Mouse (Mus musculus) MEL (cell line): ENCODE measurements around the gene Letm1. TPM values are rescaled to one million over a fixed set of nuclear protein-coding genes. Genes with fewer than 3 reads are reported as not detected.

ENCODE experiments used
- DNase-seq: peaks from one replicate; pipeline ENCODE4 v3.0.0; 2011; ENCODE audit warnings: low read depth, low spot score
- H3K27ac ChIP-seq: 2 replicates; pipeline ENCODE4 v1.5.1; 2012; ENCODE audit warnings: low read depth, mild to moderate bottlenecking, control low read depth, low read length, moderate library complexity; ENCODE audit not compliant: control insufficient read depth
- H3K27me3 ChIP-seq, 2 experiments: fragments of 150-350 bp in 1 of 2; sonication (generic) in 1 of 2; 2 replicates each; pipeline ENCODE4 v1.6.1; 2012; ENCODE audit warnings: low read length in 2 of 2, mild to moderate bottlenecking in 2 of 2, improper control_type of control experiment in 1 of 2, moderate library complexity in 1 of 2; ENCODE audit not compliant: insufficient read depth in 2 of 2, control insufficient read depth in 1 of 2
- H3K36me3 ChIP-seq, 2 experiments: 2 replicates each; pipeline ENCODE4 v1.6.1; 2012 to 2014; ENCODE audit warnings: low read length in 2 of 2, improper control_type of control experiment in 1 of 2, inconsistent platforms in 1 of 2, mild to moderate bottlenecking in 1 of 2; ENCODE audit not compliant: insufficient read depth in 2 of 2, control insufficient read depth in 1 of 2
- H3K4me1 ChIP-seq, 2 experiments: fragments of 150-350 bp in 1 of 2; sonication (generic) in 1 of 2; 2 replicates each; pipeline ENCODE4 v1.6.1; 2012; ENCODE audit warnings: low read length in 2 of 2, improper control_type of control experiment in 1 of 2, mild to moderate bottlenecking in 1 of 2; ENCODE audit not compliant: insufficient read depth in 2 of 2, control insufficient read depth in 1 of 2
- H3K4me3 ChIP-seq, 2 experiments: fragments of 150-350 bp in 1 of 2; sonication (generic) in 1 of 2; 2 replicates each; pipeline ENCODE4 v1.5.1; 2012; ENCODE audit warnings: low read depth in 2 of 2, low read length in 2 of 2, mild to moderate bottlenecking in 2 of 2, moderate library complexity in 2 of 2, control low read depth in 1 of 2, improper control_type of control experiment in 1 of 2; ENCODE audit not compliant: control insufficient read depth in 1 of 2, insufficient read depth in 1 of 2
- H3K79me2 ChIP-seq: 2 replicates; pipeline ENCODE4 v1.6.1; 2012; ENCODE audit warnings: mild to moderate bottlenecking, low read length, moderate library complexity; ENCODE audit not compliant: control insufficient read depth, poor library complexity, insufficient read depth
- H3K9ac ChIP-seq: 2 replicates; pipeline ENCODE4 v1.6.1; 2012; ENCODE audit warnings: low read depth, mild to moderate bottlenecking, control low read depth, low read length, moderate library complexity; ENCODE audit not compliant: control insufficient read depth, poor library complexity, severe bottlenecking
- H3K9me3 ChIP-seq: fragments of 150-350 bp; sonication (generic); replicated peaks from 2 replicates; pipeline ENCODE4 v1.6.1; 2012; ENCODE audit warnings: mild to moderate bottlenecking, low read length, improper control_type of control experiment, moderate library complexity; ENCODE audit not compliant: insufficient read depth
- CTCF ChIP-seq, 3 experiments: IDR thresholded peaks in 2 of 3; conservative IDR thresholded peaks in 1 of 3; 2 replicates each; pipeline ENCODE4 v1.5.1; 2011 to 2012; ENCODE audit warnings: low read length in 3 of 3, low read depth in 2 of 3, mild to moderate bottlenecking in 2 of 3, improper control_type of control experiment in 1 of 3, inconsistent platforms in 1 of 3, mixed read lengths in 1 of 3, moderate library complexity in 1 of 3; ENCODE audit not compliant: control insufficient read depth in 1 of 3, insufficient read depth in 1 of 3, poor library complexity in 1 of 3, severe bottlenecking in 1 of 3
- E2F4 ChIP-seq: IDR thresholded peaks from 2 replicates; pipeline ENCODE4 v1.6.1; 2011; ENCODE audit warnings: low read depth, low read length, improper control_type of control experiment, borderline replicate concordance
- ELF1 ChIP-seq: IDR thresholded peaks from 2 replicates; pipeline ENCODE4 v1.6.1; 2014; ENCODE audit warnings: low read depth, mild to moderate bottlenecking, inconsistent platforms, low read length, improper control_type of control experiment, moderate library complexity
- EP300 ChIP-seq, 2 experiments: IDR thresholded peaks; 2 replicates each; pipeline ENCODE4 v1.6.1; 2011; ENCODE audit warnings: improper control_type of control experiment in 2 of 2, low read length in 2 of 2, low read depth in 1 of 2, mild to moderate bottlenecking in 1 of 2
- ETS1 ChIP-seq: IDR thresholded peaks from 2 replicates; pipeline ENCODE4 v1.6.1; 2012; ENCODE audit warnings: low read depth, mild to moderate bottlenecking, inconsistent platforms, low read length, improper control_type of control experiment, moderate library complexity
- JUND ChIP-seq: IDR thresholded peaks from 2 replicates; pipeline ENCODE4 v1.6.1; 2011; ENCODE audit warnings: low read depth, mild to moderate bottlenecking, improper control_type of control experiment, low read length
- MAFK ChIP-seq: IDR thresholded peaks from 2 replicates; pipeline ENCODE4 v1.6.1; 2011; ENCODE audit warnings: low read depth, mild to moderate bottlenecking, low read length, improper control_type of control experiment, borderline replicate concordance
- MAZ ChIP-seq: IDR thresholded peaks from 2 replicates; pipeline ENCODE4 v1.6.1; 2012; ENCODE audit warnings: low read depth, mild to moderate bottlenecking, inconsistent platforms, low read length, improper control_type of control experiment
- MXI1 ChIP-seq: IDR thresholded peaks from 2 replicates; pipeline ENCODE4 v1.6.1; 2011; ENCODE audit warnings: mild to moderate bottlenecking, low read depth, low read length, improper control_type of control experiment
- MYB ChIP-seq: IDR thresholded peaks from 2 replicates; pipeline ENCODE4 v1.6.1; 2011; ENCODE audit warnings: mild to moderate bottlenecking, low read depth, low read length, improper control_type of control experiment
- MYC ChIP-seq: IDR thresholded peaks from 2 replicates; pipeline ENCODE4 v1.6.1; 2011; ENCODE audit warnings: low read depth, mild to moderate bottlenecking, low read length, improper control_type of control experiment, moderate library complexity
- NELFE ChIP-seq: IDR thresholded peaks from 2 replicates; pipeline ENCODE4 v1.6.1; 2011; ENCODE audit warnings: low read depth, low read length, improper control_type of control experiment
- POLR2AphosphoS5 ChIP-seq: IDR thresholded peaks from 2 replicates; pipeline ENCODE4 v1.6.1; 2012; ENCODE audit warnings: low read depth, borderline replicate concordance, mild to moderate bottlenecking, inconsistent platforms, low read length, moderate library complexity, mixed read lengths
- SIN3A ChIP-seq: IDR thresholded peaks from 2 replicates; pipeline ENCODE4 v1.6.1; 2012; ENCODE audit warnings: low read length, improper control_type of control experiment, inconsistent platforms
- SMC3 ChIP-seq: IDR thresholded peaks from 2 replicates; pipeline ENCODE4 v1.6.1; 2011; ENCODE audit warnings: low read depth, low read length, improper control_type of control experiment
- TAL1 ChIP-seq: IDR thresholded peaks from 2 replicates; pipeline ENCODE4 v1.6.1; 2012; ENCODE audit warnings: mild to moderate bottlenecking, inconsistent platforms, low read length, moderate library complexity, mixed read lengths
- TCF12 ChIP-seq: IDR thresholded peaks from 2 replicates; pipeline ENCODE4 v1.6.1; 2014; ENCODE audit warnings: low read depth, mild to moderate bottlenecking, inconsistent platforms, low read length, improper control_type of control experiment, moderate library complexity
- UBTF ChIP-seq: IDR thresholded peaks from 2 replicates; pipeline ENCODE4 v1.6.1; 2012; ENCODE audit warnings: low read depth, mild to moderate bottlenecking, inconsistent platforms, low read length, improper control_type of control experiment, moderate library complexity, borderline replicate concordance; ENCODE audit not compliant: insufficient read depth
- USF1 ChIP-seq: IDR thresholded peaks from 2 replicates; pipeline ENCODE4 v1.6.1; 2014; ENCODE audit warnings: low read depth, mild to moderate bottlenecking, inconsistent platforms, low read length, improper control_type of control experiment, moderate library complexity
- USF2 ChIP-seq, 2 experiments: IDR thresholded peaks; 2 replicates each; pipeline ENCODE4 v1.6.1; 2011 to 2012; ENCODE audit warnings: improper control_type of control experiment in 2 of 2, low read length in 2 of 2, borderline replicate concordance in 1 of 2, inconsistent platforms in 1 of 2, low read depth in 1 of 2, mild to moderate bottlenecking in 1 of 2; ENCODE audit not compliant: insufficient read depth in 1 of 2
- ZC3H11A ChIP-seq: IDR thresholded peaks from 2 replicates; pipeline ENCODE4 v1.6.1; 2012; ENCODE audit warnings: low read depth, mild to moderate bottlenecking, inconsistent platforms, low read length, improper control_type of control experiment
- polyA plus RNA-seq, 2 experiments: library from polyadenylated mRNA; stranded (reverse) in 1 of 2; unstranded in 1 of 2; fragments of >175 nt in 1 of 2; fragments of >200 nt in 1 of 2; gene quantifications; 2 replicates each; pipeline versions ENCODE4 v1.2.1 to v1.2.4; 2012; ENCODE audit warnings: low replicate concordance in 2 of 2, low read depth in 1 of 2; ENCODE audit not compliant: insufficient read length in 2 of 2, insufficient read depth in 1 of 2, missing spikeins in 1 of 2
- total RNA-seq: library from RNA; depleted of rRNA; stranded (reverse); fragments of 300-350 nt; gene quantifications from 2 replicates; pipeline ENCODE4 v1.2.3, GENCODE M21; 2012

Gene Letm1
- total and polyA plus RNA-seq, 3 experiments = 59.5 to 127 (median 119) TPM

- Histone ChIP-seq H3K9ac (no peak overlapping the region), H3K4me1 (no peaks in the 10 kb centered on the region), H3K4me3 (no peak overlapping the region), H3K27me3 (no peaks in the 10 kb centered on the region), H3K36me3 (no peaks in the 10 kb centered on the region), H3K9me3 (no peaks in the 10 kb centered on the region), H3K79me2 (no peaks in the 10 kb centered on the region), H3K27ac (no peak overlapping the region)
- TF ChIP-seq USF1 (no peak), CTCF (IDR thresholded peaks at IDR 0.05 in 2 of 3, conservative IDR thresholded peaks at IDR 0.05 in 1 of 3; ENCODE audit: control insufficient read depth in 1 of 3, insufficient read depth in 1 of 3, low read depth in 2 of 3, low read length in 3 of 3, poor library complexity in 1 of 3, severe bottlenecking in 1 of 3) (no peak), ETS1 (no peak), EP300 (IDR thresholded peaks at IDR 0.05; ENCODE audit: low read depth in 1 of 2, low read length in 2 of 2) (no peak), MAFK (no peak), TAL1 (no peak), UBTF (no peak), ELF1 (no peak), ZC3H11A (no peak)
- DNase-seq = no peak
These were observed 53.8 kb downstream of the Letm1 start for GRCm38 (mm10) chr5:33728841-33729240.

GRCm38 (mm10) chr5:33726891-33727290 lies 55.7 kb downstream of the Letm1 start:
- TF ChIP-seq MYC (no peak), POLR2AphosphoS5 (no peak), SMC3 (no peak)
- no peaks in the 10 kb centered on the region for H3K27me3 ChIP-seq
- H3K4me3 ChIP-seq = no peak overlapping the region

GRCm38 (mm10) chr5:33726081-33726647 lies 56.5 kb downstream of the Letm1 start:
- no peaks in the 10 kb centered on the region for H3K36me3 ChIP-seq
- no peaks in the 10 kb centered on the region; the same call in 1 of the 2 replicates for H3K79me2 ChIP-seq
- no peak for DNase-seq
- no peaks in the 10 kb centered on the region for H3K27me3 ChIP-seq
- no peak overlapping the region for H3K9ac ChIP-seq
- H3K9me3 ChIP-seq = no peaks in the 10 kb centered on the region
- peaks cover 0 to 7% of the 10 kb centered on the region in 2 experiments; a peak in 3 of 4 replicates for H3K4me1 ChIP-seq
- no peak overlapping the region for H3K4me3 ChIP-seq
- no peak overlapping the region for H3K27ac ChIP-seq
- TF ChIP-seq TCF12 (no peak), SIN3A (no peak), MYB (no peak), EP300 (IDR thresholded peaks at IDR 0.05; ENCODE audit: low read depth in 1 of 2, low read length in 2 of 2) (no peak), UBTF (no peak), ETS1 (no peak), NELFE (no peak), TAL1 (no peak), MXI1 (no peak), E2F4 (no peak), USF2 (IDR thresholded peaks at IDR 0.05; ENCODE audit: borderline replicate concordance in 1 of 2, insufficient read depth in 1 of 2, low read depth in 1 of 2, low read length in 2 of 2) (no peak), JUND (no peak), MAZ (no peak), SMC3 (no peak), MAFK (no peak)

More at GRCm38 (mm10) chr5:33726891-33727290, 55.7 kb downstream of the Letm1 start:
- no peak overlapping the region for H3K27ac ChIP-seq
- DNase-seq = no peak
- H3K9me3 ChIP-seq = no peaks in the 10 kb centered on the region
- H3K36me3 ChIP-seq = no peaks in the 10 kb centered on the region
- H3K79me2 ChIP-seq = no peaks in the 10 kb centered on the region; the same call in 1 of the 2 replicates
- no peak overlapping the region for H3K9ac ChIP-seq
- peaks cover 0 to 5% of the 10 kb centered on the region in 2 experiments; a peak in 2 of 4 replicates for H3K4me1 ChIP-seq
